Mouse (Mus musculus): Measurements from ENCODE around the gene Caskin1. TPM values are rescaled to one million over a fixed set of nuclear protein-coding genes. Genes with fewer than 3 reads are reported as not detected.

Caskin1 gene
- total and polyA plus RNA-seq, 2 experiments from 2014 or later, result 0.11 to 0.14 TPM

- under 1% methylated on average over 8 of the region's 8 CpGs for WGBS
These were observed 40.1 kb downstream of the Caskin1 start for GRCm38 (mm10) chr17:24528560-24528918.

DNA sequence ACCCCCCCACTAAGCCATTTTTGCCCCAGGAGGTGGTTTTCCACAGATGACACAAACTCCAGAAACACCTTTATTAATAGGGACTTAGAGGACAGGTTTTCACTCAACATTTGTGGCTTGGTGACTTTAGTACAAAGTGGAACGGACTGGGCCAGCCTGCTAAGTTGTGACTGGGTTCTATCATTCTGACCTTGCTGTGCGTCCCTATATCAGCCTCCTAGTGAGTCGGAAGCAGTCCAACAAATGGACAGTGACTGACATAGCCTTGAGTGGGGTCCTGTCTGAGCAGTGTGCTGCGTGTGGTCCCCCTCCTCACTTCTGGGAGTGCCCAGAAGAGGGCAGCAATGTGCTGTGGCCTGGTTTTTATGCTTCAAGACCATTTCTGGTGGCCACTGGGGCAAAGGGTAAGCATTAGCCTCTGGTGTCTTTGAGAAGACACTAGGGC, 40.6 kb downstream of the Caskin1 start:
- peak; percentile 87 for TF ChIP-seq CTCF (IDR thresholded peaks at IDR 0.05; ENCODE audit: low read depth)
- no peak for TF ChIP-seq EP300 (IDR thresholded peaks at IDR 0.05; ENCODE audit: low read depth)
- peak overlapping the region; percentile 58 for H3K4me3 ChIP-seq (ENCODE audit: low read depth, low read length)
- 0 out of 2 replicates have a peak, but pooled peaks cover 7% of the 10 kb centered on the region for H3K36me3 ChIP-seq (replicated peaks; ENCODE audit: control insufficient read depth, insufficient read depth, low read length)
- no peak for DNase-seq (ENCODE audit: low spot score)
- 3% methylated on average over 4 of the region's 4 CpGs for WGBS
- H3K9me3 ChIP-seq (replicated peaks; ENCODE audit: control insufficient read depth, low read length), result no peaks in the 10 kb centered on the region
- peak overlapping the region; percentile 64 for H3K9ac ChIP-seq (replicated peaks; ENCODE audit: low read depth, low read length)
- H3K27me3 ChIP-seq (ENCODE audit: control insufficient read depth, insufficient read depth, low read length), result no peaks in the 10 kb centered on the region
- H3K27ac ChIP-seq (ENCODE audit: low read depth), result peak overlapping the region; percentile 77
- H3K4me1 ChIP-seq (ENCODE audit: control insufficient read depth, insufficient read depth), result peaks cover 24% of the 10 kb centered on the region
- no peak for ATAC-seq (ENCODE audit: insufficient read depth, low read depth)
- H3K4me2 ChIP-seq (ENCODE audit: low read depth, low read length), result peak overlapping the region; percentile 87

More at GRCm38 (mm10) chr17:24528560-24528918, 40.1 kb downstream of the Caskin1 start:
- no peak for TF ChIP-seq EP300 (IDR thresholded peaks at IDR 0.05; ENCODE audit: low read depth)
- Histone ChIP-seq H3K9ac (replicated peaks; ENCODE audit: low read depth, low read length) (peak overlapping the region; percentile 64), H3K27ac (ENCODE audit: low read depth) (peak overlapping the region; percentile 77), H3K27me3 (ENCODE audit: control insufficient read depth, insufficient read depth, low read length) (no peaks in the 10 kb centered on the region), H3K4me1 (ENCODE audit: control insufficient read depth, insufficient read depth) (peaks cover 24% of the 10 kb centered on the region), H3K9me3 (replicated peaks; ENCODE audit: control insufficient read depth, low read length) (no peaks in the 10 kb centered on the region), H3K4me3 (ENCODE audit: low read depth, low read length) (peak overlapping the region; percentile 58), H3K36me3 (replicated peaks; ENCODE audit: control insufficient read depth, insufficient read depth, low read length) (0 out of 2 replicates have a peak, but pooled peaks cover 7% of the 10 kb centered on the region), H3K4me2 (ENCODE audit: low read depth, low read length) (peak overlapping the region; percentile 87)
- no peak for ATAC-seq (ENCODE audit: insufficient read depth, low read depth)
- DNase-seq (ENCODE audit: low spot score), result no peak

DNA sequence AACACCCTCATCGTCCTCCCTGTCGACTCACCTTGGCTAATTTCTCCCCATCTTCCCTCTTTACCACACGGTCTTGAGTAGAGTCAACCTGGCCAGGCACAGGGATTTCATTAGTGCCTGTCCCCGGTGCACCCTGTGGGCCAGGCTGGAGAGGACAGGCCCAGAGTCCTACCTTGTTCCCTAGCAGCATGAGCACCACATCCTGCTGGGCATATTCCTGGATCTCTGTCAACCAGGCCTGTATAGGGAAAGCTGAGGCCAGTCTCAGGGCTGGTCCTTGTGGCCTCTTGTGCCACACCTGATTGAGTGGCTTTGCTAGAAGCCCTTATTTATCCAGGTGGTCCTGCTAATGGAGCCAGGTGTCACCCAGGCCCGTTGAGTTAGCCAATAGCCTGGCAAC, 41.5 kb downstream of the Caskin1 start:
- Histone ChIP-seq H3K27ac (ENCODE audit: low read depth) (no peak overlapping the region), H3K4me3 (ENCODE audit: low read depth, low read length) (no peak overlapping the region), H3K4me2 (ENCODE audit: low read depth, low read length) (peak overlapping the region; percentile 87), H3K9me3 (replicated peaks; ENCODE audit: control insufficient read depth, low read length) (no peaks in the 10 kb centered on the region), H3K4me1 (ENCODE audit: control insufficient read depth, insufficient read depth) (peaks cover 24% of the 10 kb centered on the region), H3K36me3 (replicated peaks; ENCODE audit: control insufficient read depth, insufficient read depth, low read length) (0 out of 2 replicates have a peak, but pooled peaks cover 7% of the 10 kb centered on the region), H3K27me3 (ENCODE audit: control insufficient read depth, insufficient read depth, low read length) (no peaks in the 10 kb centered on the region), H3K9ac (replicated peaks; ENCODE audit: low read depth, low read length) (peak overlapping the region; percentile 64; the same call in 1 of the 2 replicates)
- ATAC-seq (ENCODE audit: insufficient read depth, low read depth) (no peak), DNase-seq (ENCODE audit: low spot score) (no peak)
- TF ChIP-seq CTCF (IDR thresholded peaks at IDR 0.05; ENCODE audit: low read depth), result no peak
- TF ChIP-seq EP300 (IDR thresholded peaks at IDR 0.05; ENCODE audit: low read depth), result no peak
- 34% methylated on average over 5 of the region's 5 CpGs for whole genome bisulfite sequencing

GRCm38 (mm10) chr17:24530361-24531050, 42.1 kb downstream of the Caskin1 start:
- Histone ChIP-seq H3K4me3 (ENCODE audit: low read depth, low read length) (no peak overlapping the region), H3K27me3 (ENCODE audit: control insufficient read depth, insufficient read depth, low read length) (no peaks in the 10 kb centered on the region), H3K4me2 (ENCODE audit: low read depth, low read length) (no peak overlapping the region), H3K4me1 (ENCODE audit: control insufficient read depth, insufficient read depth) (peaks cover 24% of the 10 kb centered on the region), H3K36me3 (replicated peaks; ENCODE audit: control insufficient read depth, insufficient read depth, low read length) (0 out of 2 replicates have a peak, but pooled peaks cover 7% of the 10 kb centered on the region), H3K9ac (replicated peaks; ENCODE audit: low read depth, low read length) (no peak overlapping the region), H3K27ac (ENCODE audit: low read depth) (no peak overlapping the region), H3K9me3 (replicated peaks; ENCODE audit: control insufficient read depth, low read length) (no peaks in the 10 kb centered on the region)
- WGBS, result 44% methylated on average over 8 of the region's 8 CpGs
- peak; percentile 39 for TF ChIP-seq CTCF (IDR thresholded peaks at IDR 0.05; ENCODE audit: low read depth)
- TF ChIP-seq EP300 (IDR thresholded peaks at IDR 0.05; ENCODE audit: low read depth), result no peak
- DNase-seq (ENCODE audit: low spot score), result no peak
- no peak for ATAC-seq (ENCODE audit: insufficient read depth, low read depth)

DNA sequence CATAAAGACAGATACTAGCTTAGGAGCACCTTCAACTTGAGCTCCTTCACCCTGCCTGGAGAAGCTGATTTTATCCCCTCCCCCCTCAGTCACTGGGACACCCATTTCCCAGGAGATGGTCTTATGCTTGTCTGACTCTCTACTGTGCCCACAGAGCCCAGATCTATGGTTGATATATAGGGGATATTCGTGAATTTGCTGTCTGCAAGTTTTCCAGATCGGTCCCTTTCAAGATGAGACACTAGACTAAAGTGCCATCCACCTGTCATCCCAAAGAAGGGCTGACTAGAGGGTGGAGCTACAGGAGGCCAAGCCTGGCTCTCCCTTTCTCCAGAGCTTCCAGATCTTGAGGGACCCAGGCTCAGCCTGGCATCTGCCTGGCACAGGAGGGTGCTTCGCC, 42.7 kb downstream of the Caskin1 start:
- H3K36me3 ChIP-seq (replicated peaks; ENCODE audit: control insufficient read depth, insufficient read depth, low read length), result 0 out of 2 replicates have a peak, but pooled peaks cover 7% of the 10 kb centered on the region
- TF ChIP-seq EP300 (IDR thresholded peaks at IDR 0.05; ENCODE audit: low read depth) (no peak), CTCF (IDR thresholded peaks at IDR 0.05; ENCODE audit: low read depth) (no peak)
- H3K9me3 ChIP-seq (replicated peaks; ENCODE audit: control insufficient read depth, low read length), result no peaks in the 10 kb centered on the region
- no peak for DNase-seq (ENCODE audit: low spot score)
- H3K4me3 ChIP-seq (ENCODE audit: low read depth, low read length), result no peak overlapping the region
- no peaks in the 10 kb centered on the region for H3K27me3 ChIP-seq (ENCODE audit: control insufficient read depth, insufficient read depth, low read length)
- no peak for ATAC-seq (ENCODE audit: insufficient read depth, low read depth)
- H3K4me2 ChIP-seq (ENCODE audit: low read depth, low read length), result no peak overlapping the region
- peaks cover 24% of the 10 kb centered on the region for H3K4me1 ChIP-seq (ENCODE audit: control insufficient read depth, insufficient read depth)
- H3K27ac ChIP-seq (ENCODE audit: low read depth), result no peak overlapping the region
- 71% methylated on average over 3 of the region's 3 CpGs for WGBS
- H3K9ac ChIP-seq (replicated peaks; ENCODE audit: low read depth, low read length), result no peak overlapping the region

All from heart, postnatal 0 days (tissue).